ENCODE assay signal across 17 mouse cellular contexts in genomic region chr8:83064096-83064495, GRCm38 (mm10).
A peak's percentile ranks its signal among the peaks of the same experiment; 100 is the strongest.
DNase-seq lines count a peak whose midpoint lies in the region; ATAC-seq and TF ChIP-seq lines count a peak whose summit lies in the region.
"Had no signal": no experiment of that assay in that cellular context is flagged by ENCODE, and none has a peak within 500 bp of the region (broad histone marks: within the 10 kb centered on the region; RNA-seq: fewer than 3 reads in every experiment).

No protein-coding gene starts in this region.

- ATAC-seq in heart, embryonic 12.5 days (ENCODE audit: insufficient number of reproducible peaks, low FRiP score) = no peak
- no peak for ATAC-seq in midbrain, postnatal 0 days (ENCODE audit: low FRiP score)
- ATAC-seq: forebrain, embryonic 14.5 days had no signal

- WGBS in heart, embryonic 10.5 days = 88% methylated on average over 6 of the region's 6 CpGs
- WGBS in heart, embryonic 12.5 days = 90% methylated on average over 6 of the region's 6 CpGs
- WGBS in hindbrain, embryonic 10.5 days = 91% methylated on average over 6 of the region's 6 CpGs
- WGBS in midbrain, postnatal 0 days = 91% methylated on average over 6 of the region's 6 CpGs

- no peaks in the 10 kb centered on the region for H3K36me3 ChIP-seq in heart, embryonic 10.5 days
- H3K36me3 ChIP-seq in heart, embryonic 12.5 days = no peaks in the 10 kb centered on the region
- no peaks in the 10 kb centered on the region for H3K36me3 ChIP-seq in hindbrain, embryonic 10.5 days
- no peaks in the 10 kb centered on the region for H3K36me3 ChIP-seq in midbrain, postnatal 0 days (ENCODE audit: insufficient read depth, low read length)
- H3K36me3 ChIP-seq: embryonic facial prominence, embryonic 13.5 days; G1E; limb, embryonic 15.5 days had no signal

- H3K9ac ChIP-seq in heart, embryonic 12.5 days = no peak overlapping the region
- H3K9ac ChIP-seq in midbrain, postnatal 0 days (replicated peaks; ENCODE audit: low read length, poor library complexity, severe bottlenecking) = no peak overlapping the region
- H3K9ac ChIP-seq: embryonic facial prominence, embryonic 13.5 days; limb, embryonic 15.5 days had no signal

- no peaks in the 10 kb centered on the region for H3K4me1 ChIP-seq in heart, embryonic 10.5 days
- no peaks in the 10 kb centered on the region for H3K4me1 ChIP-seq in heart, embryonic 12.5 days (replicated peaks)
- no peaks in the 10 kb centered on the region for H3K4me1 ChIP-seq in hindbrain, embryonic 10.5 days (replicated peaks)
- no peaks in the 10 kb centered on the region for H3K4me1 ChIP-seq in midbrain, postnatal 0 days (ENCODE audit: insufficient read depth, low read length)

- TF ChIP-seq CTCF in midbrain, postnatal 0 days (IDR thresholded peaks at IDR 0.05) = no peak

- H3K27me3 ChIP-seq in heart, embryonic 10.5 days (ENCODE audit: insufficient read depth, poor library complexity, severe bottlenecking) = no peaks in the 10 kb centered on the region
- H3K27me3 ChIP-seq in heart, embryonic 12.5 days (replicated peaks) = no peaks in the 10 kb centered on the region
- no peaks in the 10 kb centered on the region for H3K27me3 ChIP-seq in hindbrain, embryonic 10.5 days (ENCODE audit: insufficient read depth, poor library complexity, severe bottlenecking)
- H3K27me3 ChIP-seq in midbrain, postnatal 0 days (ENCODE audit: insufficient read depth, low read length) = no peaks in the 10 kb centered on the region
- H3K27me3 ChIP-seq: embryonic facial prominence, embryonic 13.5 days; limb, embryonic 15.5 days had no signal

- no peak overlapping the region for H3K27ac ChIP-seq in heart, embryonic 10.5 days
- no peak overlapping the region for H3K27ac ChIP-seq in heart, embryonic 12.5 days (ENCODE audit: poor library complexity, severe bottlenecking)
- no peak overlapping the region for H3K27ac ChIP-seq in hindbrain, embryonic 10.5 days
- no peak overlapping the region for H3K27ac ChIP-seq in midbrain, postnatal 0 days (ENCODE audit: low read depth, low read length)
- H3K27ac ChIP-seq: embryonic facial prominence, embryonic 13.5 days; limb, embryonic 15.5 days had no signal

- no peak overlapping the region for H3K4me3 ChIP-seq in heart, embryonic 10.5 days
- no peak overlapping the region for H3K4me3 ChIP-seq in heart, embryonic 12.5 days
- H3K4me3 ChIP-seq in hindbrain, embryonic 10.5 days = no peak overlapping the region
- no peak overlapping the region for H3K4me3 ChIP-seq in midbrain, postnatal 0 days (ENCODE audit: low read depth, low read length)
- H3K4me3 ChIP-seq: embryonic facial prominence, embryonic 13.5 days; limb, embryonic 15.5 days had no signal

- peak; percentile 47 for DNase-seq in heart, embryonic 10.5 days (ENCODE audit: low spot score)
- DNase-seq in lung, postnatal 25 days (ENCODE audit: low spot score) = peak; percentile 25
- DNase-seq in lung, postnatal 4 days = no peak
- DNase-seq in gastrocnemius, postnatal 10 days = peak; percentile 0
- peak; percentile 81 for DNase-seq in skeletal muscle tissue, adult 2 months (ENCODE audit: low read depth, low spot score)
- DNase-seq in hindbrain, embryonic 10.5 days (ENCODE audit: low spot score) = no peak
- DNase-seq in midbrain, postnatal 0 days (ENCODE audit: low spot score) = no peak
- DNase-seq: adrenal gland, postnatal 10 days; cerebellum, postnatal 36 days; heart, postnatal 36 days; lung, postnatal 14 days; right cerebral cortex, adult 18-20 months had no signal

- no peak overlapping the region for H3K4me2 ChIP-seq in heart, embryonic 12.5 days
- H3K4me2 ChIP-seq in midbrain, postnatal 0 days (ENCODE audit: low read depth, low read length, poor library complexity, severe bottlenecking) = no peak overlapping the region
- H3K4me2 ChIP-seq: embryonic facial prominence, embryonic 13.5 days; limb, embryonic 15.5 days had no signal

- H3K9me3 ChIP-seq in heart, embryonic 10.5 days = no peaks in the 10 kb centered on the region
- no peaks in the 10 kb centered on the region for H3K9me3 ChIP-seq in heart, embryonic 12.5 days (replicated peaks)
- no peaks in the 10 kb centered on the region for H3K9me3 ChIP-seq in hindbrain, embryonic 10.5 days
- no peaks in the 10 kb centered on the region for H3K9me3 ChIP-seq in midbrain, postnatal 0 days (ENCODE audit: low read length)
- H3K9me3 ChIP-seq: embryonic facial prominence, embryonic 13.5 days; G1E; limb, embryonic 15.5 days had no signal

Comparison
In these comparisons a context has a peak if more than half of its experiments do, and no peak if none do; other contexts are left out.
1. DNase-seq: peak in heart, embryonic 10.5 days (single experiment), lung, postnatal 25 days (single experiment), gastrocnemius, postnatal 10 days (single experiment) and skeletal muscle tissue, adult 2 months (single experiment); none in lung, postnatal 4 days (0 of 2), hindbrain, embryonic 10.5 days (single experiment) and midbrain, postnatal 0 days (single experiment).